Mouse (Mus musculus): ENCODE measurements around the gene Jmjd6. TPM values are rescaled to one million over a fixed set of nuclear protein-coding genes. Genes with fewer than 3 reads are reported as not detected.

The Jmjd6 gene
- polyA plus RNA-seq, 1 experiment, result 66.5 TPM

DNA sequence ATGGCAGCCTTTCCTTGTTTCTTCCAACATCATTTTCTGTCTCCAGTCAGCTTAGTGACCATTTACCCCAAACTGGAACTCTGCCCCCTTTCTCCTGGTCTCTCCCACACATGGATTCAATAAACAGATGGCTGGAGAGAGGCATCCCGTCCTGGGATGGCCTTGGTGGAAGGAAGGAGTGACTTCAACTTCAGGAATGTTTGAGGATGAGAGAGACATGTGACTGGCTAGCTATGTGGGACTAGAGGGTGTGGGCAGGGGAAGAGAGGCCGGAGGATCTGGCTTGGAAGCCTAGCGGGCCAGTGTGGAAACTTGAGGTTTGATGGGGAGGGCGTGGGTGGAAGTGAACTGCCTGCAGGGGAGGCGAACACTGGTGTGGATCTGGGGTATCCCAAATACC is 26.5 kb downstream of the Jmjd6 start:
- Histone ChIP-seq H3K27me3 (ENCODE audit: control insufficient read depth, insufficient read depth, low read length) (no peaks in the 10 kb centered on the region), H3K36me3 (ENCODE audit: control insufficient read depth, insufficient read depth, low read length) (no peaks in the 10 kb centered on the region), H3K27ac (ENCODE audit: control insufficient read depth, insufficient read depth, low read depth, low read length) (peak overlapping the region; percentile 56; the same call in 1 of the 2 replicates), H3K4me3 (ENCODE audit: control insufficient read depth, low read depth, low read length) (no peak overlapping the region), H3K4me1 (ENCODE audit: control insufficient read depth, insufficient read depth, low read length) (peaks cover under 1% of the 10 kb centered on the region)
- no peak for TF ChIP-seq POLR2A (IDR thresholded peaks at IDR 0.05; ENCODE audit: control insufficient read depth, low read depth, low read length)
- TF ChIP-seq CTCF (IDR thresholded peaks at IDR 0.05; ENCODE audit: control insufficient read depth, insufficient read depth, insufficient replicate concordance, low read depth, low read length), result no peak

DNA sequence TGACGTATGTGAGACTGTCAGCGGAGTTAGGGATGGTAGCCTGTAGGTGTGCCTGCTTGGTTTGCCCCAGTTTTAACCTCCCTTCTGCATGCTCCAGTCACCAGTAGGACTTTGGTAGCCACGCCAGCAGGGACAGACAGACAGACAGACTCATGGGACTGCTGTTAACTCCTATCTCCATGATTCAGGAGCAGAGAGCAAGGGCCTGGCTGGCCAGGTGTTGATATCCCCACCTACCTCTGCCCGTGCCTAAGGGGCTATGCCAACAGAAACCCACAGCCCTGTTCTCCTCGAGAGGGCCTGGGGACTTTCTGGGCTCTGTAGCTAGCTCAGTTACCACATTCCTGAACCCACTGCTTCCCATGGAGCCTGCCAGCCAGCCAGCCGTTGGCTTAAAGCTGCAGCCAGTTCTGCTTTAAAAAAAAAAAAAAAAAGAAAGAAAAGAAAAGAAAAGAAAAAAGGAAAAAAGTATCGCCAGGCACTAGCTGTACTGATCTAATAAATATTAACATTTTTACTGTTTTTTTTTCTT is 28.3 kb downstream of the Jmjd6 start:
- Histone ChIP-seq H3K4me3 (ENCODE audit: control insufficient read depth, low read depth, low read length) (no peak overlapping the region), H3K27ac (ENCODE audit: control insufficient read depth, insufficient read depth, low read depth, low read length) (peak overlapping the region; percentile 29), H3K36me3 (ENCODE audit: control insufficient read depth, insufficient read depth, low read length) (no peaks in the 10 kb centered on the region), H3K4me1 (ENCODE audit: control insufficient read depth, insufficient read depth, low read length) (peaks cover 5% of the 10 kb centered on the region), H3K27me3 (ENCODE audit: control insufficient read depth, insufficient read depth, low read length) (no peaks in the 10 kb centered on the region)
- TF ChIP-seq CTCF (IDR thresholded peaks at IDR 0.05; ENCODE audit: control insufficient read depth, insufficient read depth, insufficient replicate concordance, low read depth, low read length), result no peak
- no peak for TF ChIP-seq POLR2A (IDR thresholded peaks at IDR 0.05; ENCODE audit: control insufficient read depth, low read depth, low read length)

DNA sequence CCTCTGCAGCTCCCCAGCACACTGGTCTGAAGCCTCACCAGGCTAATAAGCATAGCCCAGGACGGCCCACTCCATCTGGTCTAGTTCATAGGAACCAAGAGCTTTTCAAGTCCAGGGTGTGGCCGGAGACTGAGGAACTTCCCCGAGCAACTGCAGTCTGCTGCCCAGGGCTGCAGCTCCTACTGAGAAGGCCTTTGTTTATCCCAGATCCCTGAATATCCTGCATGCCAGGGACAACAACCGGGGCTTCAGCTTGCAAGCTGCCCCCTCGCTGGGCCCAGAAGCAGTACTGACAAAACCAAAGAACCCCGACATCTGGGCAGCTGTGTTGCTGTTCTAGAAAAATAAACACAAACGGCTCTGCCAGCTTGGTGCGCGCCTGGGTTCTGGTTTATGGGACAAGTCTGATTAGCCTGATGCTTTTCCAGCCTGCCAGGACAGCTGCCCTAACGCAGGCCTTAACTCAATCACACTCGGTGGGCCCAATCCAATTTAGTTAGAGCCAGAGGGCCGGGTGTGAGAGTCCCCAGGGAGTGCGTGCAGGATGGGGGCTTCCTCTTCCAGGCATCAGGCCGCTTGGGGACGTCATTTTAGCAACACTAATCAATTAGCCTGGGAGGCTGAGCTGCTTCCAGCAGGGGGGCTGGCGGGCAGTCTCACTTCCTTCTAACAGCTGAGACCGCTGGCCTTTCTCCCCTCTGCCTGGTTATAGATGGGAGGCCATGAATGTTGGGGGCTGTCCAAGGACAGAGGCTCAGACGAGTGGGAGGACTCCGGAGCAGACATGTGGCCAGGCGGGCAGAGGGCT is 29.0 kb downstream of the Jmjd6 start:
- Histone ChIP-seq H3K27me3 (ENCODE audit: control insufficient read depth, insufficient read depth, low read length) (no peaks in the 10 kb centered on the region), H3K4me3 (ENCODE audit: control insufficient read depth, low read depth, low read length) (no peak overlapping the region), H3K36me3 (ENCODE audit: control insufficient read depth, insufficient read depth, low read length) (no peaks in the 10 kb centered on the region), H3K27ac (ENCODE audit: control insufficient read depth, insufficient read depth, low read depth, low read length) (peak overlapping the region; percentile 52; the same call in 1 of the 2 replicates), H3K4me1 (ENCODE audit: control insufficient read depth, insufficient read depth, low read length) (peaks cover 5% of the 10 kb centered on the region)
- TF ChIP-seq CTCF (IDR thresholded peaks at IDR 0.05; ENCODE audit: control insufficient read depth, insufficient read depth, insufficient replicate concordance, low read depth, low read length), result no peak
- no peak for TF ChIP-seq POLR2A (IDR thresholded peaks at IDR 0.05; ENCODE audit: control insufficient read depth, low read depth, low read length)

GRCm38 (mm10) chr11:116813610-116814009 is 29.6 kb downstream of the Jmjd6 start:
- Histone ChIP-seq H3K27me3 (ENCODE audit: control insufficient read depth, insufficient read depth, low read length) (no peaks in the 10 kb centered on the region), H3K4me1 (ENCODE audit: control insufficient read depth, insufficient read depth, low read length) (peaks cover 7% of the 10 kb centered on the region), H3K36me3 (ENCODE audit: control insufficient read depth, insufficient read depth, low read length) (no peaks in the 10 kb centered on the region), H3K27ac (ENCODE audit: control insufficient read depth, insufficient read depth, low read depth, low read length) (peak overlapping the region; percentile 52; the same call in 1 of the 2 replicates), H3K4me3 (ENCODE audit: control insufficient read depth, low read depth, low read length) (no peak overlapping the region)
- TF ChIP-seq POLR2A (IDR thresholded peaks at IDR 0.05; ENCODE audit: control insufficient read depth, low read depth, low read length), result no peak
- no peak for TF ChIP-seq CTCF (IDR thresholded peaks at IDR 0.05; ENCODE audit: control insufficient read depth, insufficient read depth, insufficient replicate concordance, low read depth, low read length)

- peaks cover 7% of the 10 kb centered on the region for H3K4me1 ChIP-seq (ENCODE audit: control insufficient read depth, insufficient read depth, low read length)
- H3K4me3 ChIP-seq (ENCODE audit: control insufficient read depth, low read depth, low read length), result no peak overlapping the region
- no peaks in the 10 kb centered on the region for H3K27me3 ChIP-seq (ENCODE audit: control insufficient read depth, insufficient read depth, low read length)
- TF ChIP-seq CTCF (IDR thresholded peaks at IDR 0.05; ENCODE audit: control insufficient read depth, insufficient read depth, insufficient replicate concordance, low read depth, low read length) (no peak), POLR2A (IDR thresholded peaks at IDR 0.05; ENCODE audit: control insufficient read depth, low read depth, low read length) (no peak)
- H3K36me3 ChIP-seq (ENCODE audit: control insufficient read depth, insufficient read depth, low read length), result no peaks in the 10 kb centered on the region
- H3K27ac ChIP-seq (ENCODE audit: control insufficient read depth, insufficient read depth, low read depth, low read length), result no peak overlapping the region; the same call in 1 of the 2 replicates
Measured at GRCm38 (mm10) chr11:116812793-116813529, 30.3 kb downstream of the Jmjd6 start.

DNA sequence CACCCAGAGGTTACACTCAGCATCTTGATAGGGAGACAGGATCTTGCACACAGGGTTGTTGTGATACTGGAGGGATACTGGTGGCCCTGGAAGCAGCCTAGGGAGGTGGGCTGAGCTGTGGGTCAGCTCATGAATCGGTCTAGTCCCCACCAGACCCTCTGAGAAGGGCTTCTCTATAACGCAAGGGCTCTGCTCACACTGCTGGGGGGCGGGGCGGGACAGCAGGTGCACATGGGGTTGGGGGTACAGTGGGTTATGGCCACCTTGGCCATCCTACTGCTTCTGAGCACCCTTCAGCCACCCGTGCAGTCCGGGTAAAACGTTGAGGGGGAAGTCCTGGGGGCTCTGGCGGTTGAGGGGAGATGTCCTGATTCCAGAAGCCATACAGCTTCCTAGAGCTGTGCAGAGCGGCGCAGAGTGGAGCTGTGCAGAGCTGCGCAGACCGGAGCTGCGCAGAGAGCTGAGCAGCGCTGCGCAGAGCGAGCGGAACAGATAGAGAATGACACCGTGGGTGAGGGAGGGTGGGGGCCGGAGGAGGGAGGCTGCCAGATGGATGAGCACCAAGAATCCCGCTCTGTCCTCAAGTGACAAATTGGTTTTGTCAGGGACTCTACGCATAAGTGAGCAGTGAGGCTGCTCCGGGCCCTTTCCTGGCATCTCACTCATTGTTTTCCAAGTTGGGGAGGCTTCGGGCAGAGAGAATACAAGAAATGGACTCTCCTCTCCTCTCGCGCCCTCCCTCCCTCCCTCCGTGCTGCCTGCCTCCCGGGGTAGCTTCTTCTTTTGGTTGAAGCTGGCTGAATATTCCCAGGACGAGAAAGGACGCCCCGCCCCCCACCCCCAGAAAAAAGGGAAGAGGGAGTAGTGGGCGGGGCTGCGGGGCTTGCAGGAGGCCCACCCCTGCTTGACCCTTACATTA is 32.0 kb downstream of the Jmjd6 start:
- no peaks in the 10 kb centered on the region for H3K36me3 ChIP-seq (ENCODE audit: control insufficient read depth, insufficient read depth, low read length)
- H3K4me1 ChIP-seq (ENCODE audit: control insufficient read depth, insufficient read depth, low read length), result peaks cover 7% of the 10 kb centered on the region
- no peak overlapping the region for H3K27ac ChIP-seq (ENCODE audit: control insufficient read depth, insufficient read depth, low read depth, low read length)
- H3K27me3 ChIP-seq (ENCODE audit: control insufficient read depth, insufficient read depth, low read length), result no peaks in the 10 kb centered on the region
- TF ChIP-seq CTCF (IDR thresholded peaks at IDR 0.05; ENCODE audit: control insufficient read depth, insufficient read depth, insufficient replicate concordance, low read depth, low read length), result no peak
- TF ChIP-seq POLR2A (IDR thresholded peaks at IDR 0.05; ENCODE audit: control insufficient read depth, low read depth, low read length), result no peak; the same call in 1 of the 2 replicates
- no peak overlapping the region; the same call in 1 of the 2 replicates for H3K4me3 ChIP-seq (ENCODE audit: control insufficient read depth, low read depth, low read length)

All from testis, adult 2 months (tissue).